Mouse (Mus musculus) forebrain, embryonic 11.5 days (tissue): ENCODE measurements around the gene Ugt2b36. TPM values are rescaled to one million over a fixed set of nuclear protein-coding genes. Genes with fewer than 3 reads are reported as not detected.
"Not testable (repeated sequence)": the region's sequence is repeated elsewhere in the genome, so short reads cannot be mapped to it uniquely, and the experiment has no call there.

ENCODE experiments used
- ATAC-seq: fragments of 200-750 bp; cut with Nextera tagmentation; replicated peaks from 2 replicates; pipeline ENCODE4 v1.8.0; 2017; ENCODE audit warnings: moderate TSS enrichment; ENCODE audit not compliant: low FRiP score
- DNase-seq: peaks from one replicate; pipeline ENCODE4 v3.0.0-alpha.2; 2017; ENCODE audit warnings: low spot score
- H3K27ac ChIP-seq: fragments of 300-500 bp; sonication (generic); 2 replicates; pipeline ENCODE4 v1.5.1; 2014; ENCODE audit warnings: low read depth, low read length
- H3K27me3 ChIP-seq: fragments of 300-500 bp; sonication (generic); 2 replicates; pipeline ENCODE4 v1.6.1; 2014; ENCODE audit warnings: mild to moderate bottlenecking, low read length, mixed read lengths; ENCODE audit not compliant: control insufficient read depth, insufficient read depth
- H3K36me3 ChIP-seq: fragments of 300-500 bp; sonication (generic); 2 replicates; pipeline ENCODE4 v1.6.1; 2014; ENCODE audit warnings: mild to moderate bottlenecking, low read length, moderate library complexity, mixed read lengths; ENCODE audit not compliant: control insufficient read depth, insufficient read depth
- H3K4me1 ChIP-seq: fragments of 300-500 bp; sonication (generic); replicated peaks from 2 replicates; pipeline ENCODE4 v1.6.1; 2014; ENCODE audit warnings: low read length, mixed read lengths; ENCODE audit not compliant: control insufficient read depth, insufficient read depth
- H3K4me2 ChIP-seq: fragments of 300-500 bp; sonication (generic); 2 replicates; pipeline ENCODE4 v1.6.1; 2014; ENCODE audit warnings: low read depth, mild to moderate bottlenecking, low read length, moderate library complexity, mixed read lengths; ENCODE audit not compliant: severe bottlenecking
- H3K4me3 ChIP-seq: fragments of 300-500 bp; sonication (generic); 2 replicates; pipeline ENCODE4 v1.5.1; 2014; ENCODE audit warnings: low read depth, low read length
- H3K9ac ChIP-seq: fragments of 300-500 bp; sonication (generic); 2 replicates; pipeline ENCODE4 v1.6.1; 2014; ENCODE audit warnings: low read length
- H3K9me3 ChIP-seq: fragments of 300-500 bp; sonication (generic); 2 replicates; pipeline ENCODE4 v1.6.1; 2016; ENCODE audit warnings: low read length, mixed read lengths; ENCODE audit not compliant: control insufficient read depth
- WGBS: fragments of 180-500 bp; shearing (Covaris S2); extraction: QIAGEN DNeasy Blood & Tissue Kit; methylation state at CpG from one replicate; pipeline ENCODE4 v1.1.7; 2014; 5-methylcytosine and 5-hydroxymethylcytosine counted together
- polyA plus RNA-seq: library from polyadenylated mRNA; unstranded; fragments of >200 nt; fragmentation: Nextera tagmentation; extraction: Ambion mirVana; gene quantifications from 2 replicates; pipeline ENCODE4 v1.2.1, GENCODE M21; 2014

Gene Ugt2b36
- not detected in 2 replicates for polyA plus RNA-seq

DNA sequence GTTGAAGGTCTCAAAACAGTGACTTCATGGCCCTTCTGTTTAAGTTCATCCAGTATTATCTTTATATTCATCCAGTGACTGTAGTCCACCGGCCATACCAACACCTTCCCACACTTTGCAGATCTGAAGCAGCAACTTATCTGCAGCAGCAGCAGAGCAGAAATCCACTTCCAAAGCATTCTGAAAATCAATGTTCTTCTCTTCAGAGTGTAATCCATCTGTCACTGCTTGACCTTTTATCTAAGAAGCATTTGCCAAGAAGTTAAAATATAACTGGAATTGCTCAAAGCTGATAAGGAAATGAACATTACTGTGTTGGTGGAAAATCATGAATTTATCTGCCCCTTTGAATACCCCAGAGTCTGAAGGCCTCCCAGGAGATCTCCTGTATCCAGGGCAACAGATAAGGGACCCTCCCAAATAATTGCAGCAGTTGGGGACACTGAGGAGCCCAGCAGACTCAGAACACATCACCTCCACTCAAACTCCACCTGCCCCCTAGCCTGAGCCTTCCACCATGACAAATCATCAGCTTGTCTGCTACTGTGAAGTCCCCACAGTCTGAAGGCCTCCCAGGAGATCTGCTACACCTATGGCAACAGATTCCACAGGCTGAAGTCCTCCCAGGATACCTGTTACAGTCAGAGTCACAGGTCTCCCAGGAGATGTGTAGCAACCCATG is at the start of gene Ugt2b36:
Ugt2b36 (minus strand) TSS at position 210 of the 682 bp plus-strand sequence.
- Histone ChIP-seq H3K27ac (no peak within 1 kb of the TSS), H3K9me3 (no peaks in the 10 kb centered on the region), H3K9ac (no peak within 1 kb of the TSS), H3K4me2 (no peak within 1 kb of the TSS), H3K27me3 (no peaks in the 10 kb centered on the region), H3K4me1 (no peaks in the 10 kb centered on the region), H3K36me3 (no peaks in the 10 kb centered on the region), H3K4me3 (no peak within 1 kb of the TSS)
- no peak for DNase-seq
- WGBS: 89% methylated on average over 1 of the region's 1 CpGs
- no peak for ATAC-seq

DNA sequence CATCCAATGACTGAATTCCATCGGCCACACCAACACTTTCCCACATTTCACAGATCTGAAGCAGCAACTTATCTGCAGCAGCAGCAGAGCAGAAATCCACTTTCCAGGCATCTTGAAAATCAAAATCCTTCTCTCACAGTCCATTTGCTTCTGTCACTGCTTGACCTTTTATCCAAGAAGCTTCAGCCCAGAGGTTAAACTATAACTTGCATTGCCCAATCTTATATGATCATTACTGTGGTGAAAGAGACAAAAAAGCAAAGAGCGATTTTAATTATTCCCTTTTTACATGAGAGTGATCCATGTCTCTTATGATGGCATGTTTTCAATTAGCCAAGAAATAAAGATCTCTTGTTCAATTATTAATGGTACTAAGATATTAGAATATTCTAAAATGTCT is 47.8 kb upstream of the Ugt2b36 start, which contains the start of gene Ugt2b5:
Ugt2b5 (minus strand) TSS at position 123 of the 400 bp plus-strand sequence.
- not testable (repeated sequence) for H3K27me3 ChIP-seq, H3K4me3 ChIP-seq, H3K9ac ChIP-seq, H3K27ac ChIP-seq, DNase-seq, H3K36me3 ChIP-seq, H3K4me2 ChIP-seq, H3K9me3 ChIP-seq, ATAC-seq, H3K4me1 ChIP-seq
- WGBS: 88% methylated on average over 1 of the region's 2 CpGs

GRCm38 (mm10) chr5:87103697-87104096 is 11.3 kb upstream of the Ugt2b36 start:
- not testable (repeated sequence) for H3K9me3 ChIP-seq, H3K36me3 ChIP-seq, H3K9ac ChIP-seq, ATAC-seq, H3K27me3 ChIP-seq, DNase-seq, H3K4me2 ChIP-seq, H3K27ac ChIP-seq, H3K4me3 ChIP-seq, H3K4me1 ChIP-seq
- 95% methylated on average over 1 of the region's 1 CpGs for WGBS

DNA sequence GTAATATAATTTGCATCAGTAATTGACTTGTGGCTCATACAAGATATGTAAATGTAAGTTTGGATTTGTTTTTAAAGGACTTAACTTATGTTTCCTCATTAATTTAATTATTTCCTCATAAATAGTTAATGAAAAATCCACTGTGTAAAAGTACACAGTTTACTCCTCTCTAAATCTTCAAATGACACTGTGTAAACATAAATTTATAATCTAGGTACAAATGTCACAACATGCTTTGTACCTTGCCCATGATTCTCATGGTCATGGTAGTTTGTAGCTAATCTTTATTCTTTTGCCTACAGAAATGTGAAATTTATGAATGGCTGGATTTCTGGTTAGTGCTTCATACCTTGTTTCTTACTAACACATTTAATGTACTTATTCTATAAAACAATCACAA is 1.2 kb downstream of the Ugt2b36 start:
- H3K4me2 ChIP-seq: no peak overlapping the region
- H3K27ac ChIP-seq: no peak overlapping the region
- H3K36me3 ChIP-seq: no peaks in the 10 kb centered on the region
- no peaks in the 10 kb centered on the region for H3K9me3 ChIP-seq
- no peak for DNase-seq
- no peak overlapping the region for H3K9ac ChIP-seq
- H3K4me1 ChIP-seq: no peaks in the 10 kb centered on the region
- no peak for ATAC-seq
- no peak overlapping the region for H3K4me3 ChIP-seq
- H3K27me3 ChIP-seq: no peaks in the 10 kb centered on the region

GRCm38 (mm10) chr5:87089264-87089663 is 3.1 kb downstream of the Ugt2b36 start:
- no peaks in the 10 kb centered on the region for H3K9me3 ChIP-seq
- no peak overlapping the region for H3K4me2 ChIP-seq
- H3K27ac ChIP-seq: no peak overlapping the region
- H3K27me3 ChIP-seq: no peaks in the 10 kb centered on the region
- no peak overlapping the region for H3K9ac ChIP-seq
- no peaks in the 10 kb centered on the region for H3K36me3 ChIP-seq
- DNase-seq (no peak), ATAC-seq (no peak)
- H3K4me1 ChIP-seq: no peaks in the 10 kb centered on the region
- H3K4me3 ChIP-seq: no peak overlapping the region

GRCm38 (mm10) chr5:87086269-87086668 is 6.1 kb downstream of the Ugt2b36 start:
- no peak overlapping the region for H3K9ac ChIP-seq
- WGBS: 80% methylated on average over 3 of the region's 3 CpGs
- no peak overlapping the region for H3K27ac ChIP-seq
- H3K36me3 ChIP-seq: no peaks in the 10 kb centered on the region
- no peak overlapping the region for H3K4me2 ChIP-seq
- ATAC-seq (no peak), DNase-seq (no peak)
- H3K4me1 ChIP-seq: no peaks in the 10 kb centered on the region
- no peaks in the 10 kb centered on the region for H3K9me3 ChIP-seq
- H3K4me3 ChIP-seq: no peak overlapping the region
- no peaks in the 10 kb centered on the region for H3K27me3 ChIP-seq

DNA sequence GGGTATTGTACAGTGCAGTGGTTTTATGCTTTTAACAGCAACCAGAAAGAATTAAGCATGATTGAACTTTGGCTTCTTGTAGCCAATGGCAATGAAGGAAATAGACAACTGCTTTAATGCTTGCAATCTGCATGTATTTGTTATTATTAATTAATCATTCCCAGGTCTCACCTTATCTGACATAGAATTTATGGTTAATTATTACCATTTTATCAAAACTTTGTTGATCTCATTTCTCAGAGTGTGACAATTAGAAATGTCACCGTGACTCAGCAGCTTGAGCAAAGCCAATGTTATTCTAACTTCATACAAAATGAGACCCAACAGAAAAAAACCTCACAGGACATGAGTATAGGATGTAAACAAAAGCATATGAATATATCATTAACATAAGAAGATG is 61.7 kb downstream of the Ugt2b36 start:
- DNase-seq (no peak), ATAC-seq (no peak)
- WGBS: 90% methylated on average over 1 of the region's 1 CpGs
- Histone ChIP-seq H3K27me3 (no peaks in the 10 kb centered on the region), H3K27ac (no peak overlapping the region), H3K4me1 (no peaks in the 10 kb centered on the region), H3K36me3 (no peaks in the 10 kb centered on the region), H3K4me2 (no peak overlapping the region), H3K4me3 (no peak overlapping the region), H3K9me3 (no peaks in the 10 kb centered on the region), H3K9ac (no peak overlapping the region)

GRCm38 (mm10) chr5:87027359-87027758 is 65.0 kb downstream of the Ugt2b36 start:
- no peaks in the 10 kb centered on the region for H3K27me3 ChIP-seq
- 83% methylated on average over 3 of the region's 3 CpGs for WGBS
- H3K36me3 ChIP-seq: no peaks in the 10 kb centered on the region
- H3K9me3 ChIP-seq: no peaks in the 10 kb centered on the region
- DNase-seq (no peak), ATAC-seq (no peak)
- no peak overlapping the region for H3K4me2 ChIP-seq
- no peak overlapping the region for H3K9ac ChIP-seq
- no peaks in the 10 kb centered on the region for H3K4me1 ChIP-seq
- H3K27ac ChIP-seq: no peak overlapping the region
- H3K4me3 ChIP-seq: no peak overlapping the region
